Mouse (Mus musculus) kidney, embryonic 15.5 days (tissue): ENCODE results near the gene Rapgef5. TPM values are rescaled to one million over a fixed set of nuclear protein-coding genes. Genes with fewer than 3 reads are reported as not detected.

Source experiments
- ATAC-seq: fragments of 200-750 bp; cut with Nextera tagmentation; replicated peaks from 2 replicates; pipeline ENCODE4 v1.8.0; 2017; ENCODE audit warnings: moderate TSS enrichment; ENCODE audit not compliant: low FRiP score
- H3K27ac ChIP-seq: fragments of 300-500 bp; sonication (generic); 2 replicates; pipeline ENCODE4 v1.5.1; 2015; ENCODE audit warnings: mild to moderate bottlenecking, inconsistent platforms
- H3K27me3 ChIP-seq: fragments of 300-500 bp; sonication (generic); 2 replicates; pipeline ENCODE4 v1.6.1; 2015; ENCODE audit warnings: inconsistent platforms
- H3K36me3 ChIP-seq: fragments of 300-500 bp; sonication (generic); 2 replicates; pipeline ENCODE4 v1.6.1; 2015; ENCODE audit warnings: inconsistent platforms
- H3K4me1 ChIP-seq: fragments of 300-500 bp; sonication (generic); 2 replicates; pipeline ENCODE4 v1.6.1; 2015; ENCODE audit warnings: inconsistent platforms
- H3K4me2 ChIP-seq: fragments of 300-500 bp; sonication (generic); 2 replicates; pipeline ENCODE4 v1.6.1; 2015; ENCODE audit warnings: moderate library complexity, mild to moderate bottlenecking, inconsistent platforms
- H3K4me3 ChIP-seq: fragments of 300-500 bp; sonication (generic); replicated peaks from 2 replicates; pipeline ENCODE4 v1.5.1; 2015; ENCODE audit warnings: mild to moderate bottlenecking, inconsistent platforms
- H3K9ac ChIP-seq: fragments of 300-500 bp; sonication (generic); 2 replicates; pipeline ENCODE4 v1.6.1; 2015; ENCODE audit warnings: mild to moderate bottlenecking, inconsistent platforms
- H3K9me3 ChIP-seq: fragments of 300-500 bp; sonication (generic); replicated peaks from 2 replicates; pipeline ENCODE4 v1.6.1; 2016; ENCODE audit warnings: inconsistent platforms
- WGBS: fragments of 180-500 bp; shearing (Covaris S2); methylation state at CpG from one replicate; pipeline ENCODE4 v1.1.7; 2015; ENCODE audit warnings: mixed read lengths; 5-methylcytosine and 5-hydroxymethylcytosine counted together
- polyA plus RNA-seq: library from polyadenylated mRNA; unstranded; fragments of >200 nt; fragmentation: Nextera tagmentation; extraction: Ambion mirVana; gene quantifications from 2 replicates; pipeline ENCODE4 v1.2.1, GENCODE M21; 2015

The Rapgef5 gene
- polyA plus RNA-seq, 1 experiment from 2014 or later, result 14.2 TPM

GRCm38 (mm10) chr12:117628321-117629093 is 112.2 kb downstream of the Rapgef5 start:
- H3K4me2 ChIP-seq, result no peak overlapping the region
- no peak overlapping the region for H3K4me3 ChIP-seq
- no peaks in the 10 kb centered on the region for H3K27me3 ChIP-seq
- 0 out of 2 replicates have a peak, but pooled peaks cover 5% of the 10 kb centered on the region for H3K4me1 ChIP-seq
- WGBS, result 72% methylated on average over 18 of the region's 18 CpGs
- no peak for ATAC-seq
- no peak overlapping the region for H3K9ac ChIP-seq
- H3K36me3 ChIP-seq, result no peaks in the 10 kb centered on the region
- H3K27ac ChIP-seq, result no peak overlapping the region
- H3K9me3 ChIP-seq, result no peaks in the 10 kb centered on the region

GRCm38 (mm10) chr12:117632133-117632532 is 115.9 kb downstream of the Rapgef5 start:
- Histone ChIP-seq H3K27me3 (no peaks in the 10 kb centered on the region), H3K4me1 (0 out of 2 replicates have a peak, but pooled peaks cover 4% of the 10 kb centered on the region), H3K27ac (no peak overlapping the region), H3K9ac (no peak overlapping the region), H3K4me2 (no peak overlapping the region), H3K4me3 (no peak overlapping the region), H3K9me3 (no peaks in the 10 kb centered on the region), H3K36me3 (no peaks in the 10 kb centered on the region)
- WGBS, result 71% methylated on average over 1 of the region's 1 CpGs
- ATAC-seq, result no peak

GRCm38 (mm10) chr12:117636139-117636772 is 120.0 kb downstream of the Rapgef5 start:
- Histone ChIP-seq H3K27ac (no peak overlapping the region), H3K4me1 (peaks cover 18% of the 10 kb centered on the region), H3K36me3 (no peaks in the 10 kb centered on the region), H3K27me3 (no peaks in the 10 kb centered on the region), H3K9me3 (no peaks in the 10 kb centered on the region), H3K9ac (no peak overlapping the region), H3K4me2 (no peak overlapping the region), H3K4me3 (no peak overlapping the region)
- no peak for ATAC-seq
- 72% methylated on average over 2 of the region's 2 CpGs for WGBS

GRCm38 (mm10) chr12:117636969-117637368 is 120.7 kb downstream of the Rapgef5 start:
- no peaks in the 10 kb centered on the region for H3K36me3 ChIP-seq
- no peaks in the 10 kb centered on the region for H3K27me3 ChIP-seq
- no peak overlapping the region for H3K27ac ChIP-seq
- 51% methylated on average over 6 of the region's 6 CpGs for WGBS
- ATAC-seq, result peak; percentile 46; the same call in 1 of the 2 replicates
- H3K4me1 ChIP-seq, result peaks cover 18% of the 10 kb centered on the region
- no peak overlapping the region for H3K9ac ChIP-seq
- no peaks in the 10 kb centered on the region for H3K9me3 ChIP-seq
- no peak overlapping the region for H3K4me2 ChIP-seq
- H3K4me3 ChIP-seq, result no peak overlapping the region

GRCm38 (mm10) chr12:117638833-117639232 is 122.6 kb downstream of the Rapgef5 start:
- H3K4me3 ChIP-seq, result no peak overlapping the region
- H3K9ac ChIP-seq, result no peak overlapping the region
- no peaks in the 10 kb centered on the region for H3K9me3 ChIP-seq
- H3K27me3 ChIP-seq, result no peaks in the 10 kb centered on the region
- 77% methylated on average over 2 of the region's 2 CpGs for WGBS
- H3K4me1 ChIP-seq, result peaks cover 18% of the 10 kb centered on the region
- ATAC-seq, result 0 out of 2 replicates have a peak, but pooled peaks have one; percentile 54
- H3K4me2 ChIP-seq, result no peak overlapping the region
- 0 out of 2 replicates have a peak overlapping the region, but pooled peaks have one; percentile 13 for H3K27ac ChIP-seq
- no peaks in the 10 kb centered on the region for H3K36me3 ChIP-seq

GRCm38 (mm10) chr12:117639356-117640121 is 123.3 kb downstream of the Rapgef5 start:
- H3K9ac ChIP-seq, result no peak overlapping the region
- H3K4me2 ChIP-seq, result no peak overlapping the region
- ATAC-seq, result no peak
- peaks cover 18% of the 10 kb centered on the region for H3K4me1 ChIP-seq
- H3K27me3 ChIP-seq, result no peaks in the 10 kb centered on the region
- H3K27ac ChIP-seq, result no peak overlapping the region
- no peaks in the 10 kb centered on the region for H3K9me3 ChIP-seq
- 62% methylated on average over 6 of the region's 6 CpGs for WGBS
- H3K4me3 ChIP-seq, result no peak overlapping the region
- no peaks in the 10 kb centered on the region for H3K36me3 ChIP-seq

- Histone ChIP-seq H3K4me2 (no peak overlapping the region), H3K27me3 (no peaks in the 10 kb centered on the region), H3K9ac (no peak overlapping the region), H3K36me3 (no peaks in the 10 kb centered on the region), H3K4me1 (peaks cover 14% of the 10 kb centered on the region), H3K27ac (no peak overlapping the region), H3K9me3 (no peaks in the 10 kb centered on the region), H3K4me3 (no peak overlapping the region)
- 45% methylated on average over 2 of the region's 2 CpGs for WGBS
- ATAC-seq, result no peak
Measured at GRCm38 (mm10) chr12:117642512-117642911, 126.2 kb downstream of the Rapgef5 start.

- Histone ChIP-seq H3K27ac (no peak overlapping the region), H3K4me3 (no peak overlapping the region), H3K9me3 (no peaks in the 10 kb centered on the region), H3K4me1 (no peaks in the 10 kb centered on the region), H3K27me3 (no peaks in the 10 kb centered on the region), H3K36me3 (no peaks in the 10 kb centered on the region), H3K9ac (no peak overlapping the region), H3K4me2 (no peak overlapping the region)
- 70% methylated on average over 2 of the region's 2 CpGs for WGBS
- ATAC-seq, result no peak
Measured at GRCm38 (mm10) chr12:117645771-117646170, 129.5 kb downstream of the Rapgef5 start.

GRCm38 (mm10) chr12:117653920-117654472 is 137.7 kb downstream of the Rapgef5 start:
- 90% methylated on average over 8 of the region's 8 CpGs for WGBS
- H3K4me2 ChIP-seq, result no peak overlapping the region
- H3K4me3 ChIP-seq, result no peak overlapping the region
- no peak for ATAC-seq
- H3K27ac ChIP-seq, result no peak overlapping the region
- H3K9me3 ChIP-seq, result no peaks in the 10 kb centered on the region
- H3K27me3 ChIP-seq, result no peaks in the 10 kb centered on the region
- no peak overlapping the region for H3K9ac ChIP-seq
- no peaks in the 10 kb centered on the region for H3K4me1 ChIP-seq
- no peaks in the 10 kb centered on the region for H3K36me3 ChIP-seq

- no peak for ATAC-seq
- Histone ChIP-seq H3K4me2 (no peak overlapping the region), H3K9me3 (no peaks in the 10 kb centered on the region), H3K27me3 (no peaks in the 10 kb centered on the region), H3K4me1 (no peaks in the 10 kb centered on the region), H3K9ac (no peak overlapping the region), H3K36me3 (no peaks in the 10 kb centered on the region), H3K27ac (peak overlapping the region; percentile 41; the same call in 1 of the 2 replicates), H3K4me3 (no peak overlapping the region)
- WGBS, result 75% methylated on average over 4 of the region's 4 CpGs
Measured at GRCm38 (mm10) chr12:117656935-117657334, 140.7 kb downstream of the Rapgef5 start.

- WGBS, result 57% methylated on average over 5 of the region's 5 CpGs
- peak overlapping the region; percentile 51; the same call in 1 of the 2 replicates for H3K27ac ChIP-seq
- H3K4me2 ChIP-seq, result no peak overlapping the region
- H3K27me3 ChIP-seq, result no peaks in the 10 kb centered on the region
- no peak for ATAC-seq
- H3K4me3 ChIP-seq, result peak overlapping the region; percentile 31
- no peaks in the 10 kb centered on the region for H3K9me3 ChIP-seq
- no peak overlapping the region for H3K9ac ChIP-seq
- no peaks in the 10 kb centered on the region for H3K36me3 ChIP-seq
- H3K4me1 ChIP-seq, result no peaks in the 10 kb centered on the region
Measured at GRCm38 (mm10) chr12:117657766-117658165, 141.5 kb downstream of the Rapgef5 start.
